Mouse (Mus musculus): ENCODE data around the gene Vmn1r41. TPM values are rescaled to one million over a fixed set of nuclear protein-coding genes. Genes with fewer than 3 reads are reported as not detected.

The Vmn1r41 gene
- polyA plus RNA-seq (2012): not detected in 2 replicates

GRCm38 (mm10) chr6:89740466-89740865, at the start of gene Vmn1r41:
TSS of gene Vmn1r41 (plus strand) at chr6:89740766.
- Histone ChIP-seq H3K36me3 (ENCODE audit: control insufficient read depth) (no peaks in the 10 kb centered on the region), H3K4me3 (replicated peaks) (no peak within 1 kb of the TSS), H3K9me3 (ENCODE audit: control insufficient read depth, low read length) (peaks cover 4% of the 10 kb centered on the region), H3K27me3 (ENCODE audit: control insufficient read depth) (no peaks in the 10 kb centered on the region), H3K4me1 (ENCODE audit: control insufficient read depth) (no peaks in the 10 kb centered on the region)
- TF ChIP-seq GATA1 (IDR thresholded peaks at IDR 0.05; ENCODE audit: low read length): no peak
- no peak for TF ChIP-seq TAL1 (IDR thresholded peaks at IDR 0.05; ENCODE audit: low read length)

- Histone ChIP-seq H3K9me3 (ENCODE audit: control insufficient read depth, low read length) (peaks cover 4% of the 10 kb centered on the region), H3K36me3 (ENCODE audit: control insufficient read depth) (no peaks in the 10 kb centered on the region), H3K4me3 (replicated peaks) (no peak overlapping the region), H3K27me3 (ENCODE audit: control insufficient read depth) (no peaks in the 10 kb centered on the region), H3K4me1 (ENCODE audit: control insufficient read depth) (no peaks in the 10 kb centered on the region)
- TF ChIP-seq TAL1 (IDR thresholded peaks at IDR 0.05; ENCODE audit: low read length): no peak
- TF ChIP-seq GATA1 (IDR thresholded peaks at IDR 0.05; ENCODE audit: low read length): no peak
Observed at GRCm38 (mm10) chr6:89706624-89707023, 33.9 kb upstream of the Vmn1r41 start.

DNA sequence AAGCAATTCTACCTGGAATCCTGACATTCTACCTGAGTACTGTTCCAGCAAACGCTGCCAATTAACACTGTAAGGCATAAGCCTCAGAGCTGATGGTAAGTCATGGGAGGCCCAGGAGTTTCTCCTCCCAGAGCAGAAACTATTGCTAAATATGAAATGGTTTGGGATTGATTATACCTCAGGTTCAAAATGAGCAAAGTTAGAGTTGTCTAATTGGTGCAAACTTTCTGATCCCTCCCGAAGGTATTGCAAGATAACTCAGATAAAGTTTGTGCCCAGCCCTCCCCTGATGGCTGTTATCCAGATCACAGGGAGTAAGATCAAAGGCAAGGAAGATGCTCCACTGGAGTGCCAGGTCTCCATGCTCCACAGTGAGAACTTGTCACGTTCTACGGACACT, 33.3 kb upstream of the Vmn1r41 start, which contains the start of gene Vmn1r40:
Gene Vmn1r40 (plus strand): TSS at position 301 of the 400 bp plus-strand sequence.
- H3K4me1 ChIP-seq (ENCODE audit: control insufficient read depth): no peaks in the 10 kb centered on the region
- no peak for TF ChIP-seq TAL1 (IDR thresholded peaks at IDR 0.05; ENCODE audit: low read length)
- no peak for TF ChIP-seq GATA1 (IDR thresholded peaks at IDR 0.05; ENCODE audit: low read length)
- H3K4me3 ChIP-seq (replicated peaks): no peak within 1 kb of the TSS
- no peaks in the 10 kb centered on the region for H3K27me3 ChIP-seq (ENCODE audit: control insufficient read depth)
- H3K9me3 ChIP-seq (ENCODE audit: control insufficient read depth, low read length): peaks cover 4% of the 10 kb centered on the region
- no peaks in the 10 kb centered on the region for H3K36me3 ChIP-seq (ENCODE audit: control insufficient read depth)

- Histone ChIP-seq H3K27me3 (ENCODE audit: control insufficient read depth) (no peaks in the 10 kb centered on the region), H3K4me3 (replicated peaks) (no peak overlapping the region), H3K9me3 (ENCODE audit: control insufficient read depth, low read length) (no peaks in the 10 kb centered on the region), H3K36me3 (ENCODE audit: control insufficient read depth) (no peaks in the 10 kb centered on the region), H3K4me1 (ENCODE audit: control insufficient read depth) (no peaks in the 10 kb centered on the region)
- TF ChIP-seq GATA1 (IDR thresholded peaks at IDR 0.05; ENCODE audit: low read length): no peak
Observed at GRCm38 (mm10) chr6:89718051-89718450, 22.5 kb upstream of the Vmn1r41 start.

DNA sequence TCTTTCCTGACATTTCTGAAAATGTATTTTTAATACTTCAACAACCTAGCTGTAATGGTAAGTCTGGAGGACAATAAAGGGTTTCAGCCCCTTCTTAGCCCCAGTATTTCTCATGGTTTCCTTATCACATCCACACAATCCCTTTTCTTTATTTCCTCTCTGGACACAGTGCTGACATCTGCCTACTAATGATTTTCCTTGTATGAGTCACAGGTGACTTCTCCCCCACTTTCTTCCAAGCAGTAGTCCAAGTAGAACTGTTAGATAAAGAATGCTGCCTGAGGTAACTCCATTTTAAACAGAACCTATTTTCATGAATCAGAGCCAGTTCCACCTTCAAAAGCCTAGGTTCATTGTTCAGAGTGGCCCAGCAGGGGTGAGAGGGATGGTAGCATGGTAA, 2.2 kb downstream of the Vmn1r41 start:
- H3K4me1 ChIP-seq (ENCODE audit: control insufficient read depth): no peaks in the 10 kb centered on the region
- H3K4me3 ChIP-seq (replicated peaks): no peak overlapping the region
- no peak for TF ChIP-seq GATA1 (IDR thresholded peaks at IDR 0.05; ENCODE audit: low read length)
- no peak for TF ChIP-seq TAL1 (IDR thresholded peaks at IDR 0.05; ENCODE audit: low read length)
- H3K9me3 ChIP-seq (ENCODE audit: control insufficient read depth, low read length): peaks cover 4% of the 10 kb centered on the region
- no peaks in the 10 kb centered on the region for H3K27me3 ChIP-seq (ENCODE audit: control insufficient read depth)
- H3K36me3 ChIP-seq (ENCODE audit: control insufficient read depth): no peaks in the 10 kb centered on the region

DNA sequence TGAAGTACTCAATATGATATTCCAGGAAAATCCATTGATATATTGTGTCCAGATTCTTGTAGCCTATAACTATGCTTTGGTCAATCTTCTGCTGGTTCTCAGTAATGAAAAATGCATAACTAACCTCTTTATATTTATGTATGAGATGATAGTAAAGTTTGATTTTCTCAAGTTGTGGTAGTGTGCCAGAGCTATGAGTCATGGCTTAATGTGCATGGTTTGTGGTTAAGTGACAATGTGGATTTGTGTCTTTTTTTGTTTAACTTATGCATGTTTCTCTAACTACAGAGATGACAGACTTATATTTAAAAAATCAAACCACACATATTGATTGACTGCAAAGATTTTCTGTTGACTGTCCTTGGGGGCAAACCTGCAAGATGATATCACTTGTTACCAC, 49.7 kb downstream of the Vmn1r41 start:
- no peak for TF ChIP-seq TAL1 (IDR thresholded peaks at IDR 0.05; ENCODE audit: low read length)
- no peak for TF ChIP-seq GATA1 (IDR thresholded peaks at IDR 0.05; ENCODE audit: low read length)
- no peaks in the 10 kb centered on the region for H3K9me3 ChIP-seq (ENCODE audit: control insufficient read depth, low read length)
- no peaks in the 10 kb centered on the region for H3K27me3 ChIP-seq (ENCODE audit: control insufficient read depth)
- no peaks in the 10 kb centered on the region for H3K4me1 ChIP-seq (ENCODE audit: control insufficient read depth)
- no peak overlapping the region for H3K4me3 ChIP-seq (replicated peaks)
- no peaks in the 10 kb centered on the region for H3K36me3 ChIP-seq (ENCODE audit: control insufficient read depth)

Other genes with a start within 250 kb of the Vmn1r41 start
- gene Chchd6, start 145.1 kb upstream of the Vmn1r41 start, polyA plus RNA-seq (2012): 1.6 and 2.0 TPM in 2 replicates
- not detected in 2 replicates for gene Txnrd3, start 96.8 kb upstream of the Vmn1r41 start, polyA plus RNA-seq (2012)
- not detected in 2 replicates for gene Vmn1r40, start 33.2 kb upstream of the Vmn1r41 start, polyA plus RNA-seq (2012)
- gene Vmn1r42, start 135.6 kb downstream of the Vmn1r41 start, polyA plus RNA-seq (2012): not detected in 2 replicates
- gene Vmn1r43, start 135.6 kb downstream of the Vmn1r41 start, polyA plus RNA-seq (2012): under 0.01 TPM in 1 of 2 replicates, not detected in the other
- gene Vmn1r44, start 142.9 kb downstream of the Vmn1r41 start, polyA plus RNA-seq (2012): not detected in 2 replicates
- gene Vmn1r45, start 199.8 kb downstream of the Vmn1r41 start, polyA plus RNA-seq (2012): not detected in 2 replicates
- gene Vmn1r46, start 228.5 kb downstream of the Vmn1r41 start, polyA plus RNA-seq (2012): under 0.01 TPM in 1 of 2 replicates, not detected in the other

All from erythroblast, embryonic 14.5 days (primary cell).